Mouse (Mus musculus) myocyte (in vitro differentiated cells): ENCODE results near the gene Add1.

Experiments
- CEBPB ChIP-seq: IDR thresholded peaks from 2 replicates; pipeline ENCODE4 v1.6.1; 2011; ENCODE audit warnings: mild to moderate bottlenecking, moderate library complexity; ENCODE audit not compliant: poor library complexity, insufficient read depth, severe bottlenecking
- POLR2A ChIP-seq: IDR thresholded peaks from one replicate; pipeline ENCODE4 v1.6.1; 2011; ENCODE audit warnings: low read depth, mild to moderate bottlenecking, control low read depth, moderate library complexity; ENCODE audit not compliant: insufficient read length

DNA sequence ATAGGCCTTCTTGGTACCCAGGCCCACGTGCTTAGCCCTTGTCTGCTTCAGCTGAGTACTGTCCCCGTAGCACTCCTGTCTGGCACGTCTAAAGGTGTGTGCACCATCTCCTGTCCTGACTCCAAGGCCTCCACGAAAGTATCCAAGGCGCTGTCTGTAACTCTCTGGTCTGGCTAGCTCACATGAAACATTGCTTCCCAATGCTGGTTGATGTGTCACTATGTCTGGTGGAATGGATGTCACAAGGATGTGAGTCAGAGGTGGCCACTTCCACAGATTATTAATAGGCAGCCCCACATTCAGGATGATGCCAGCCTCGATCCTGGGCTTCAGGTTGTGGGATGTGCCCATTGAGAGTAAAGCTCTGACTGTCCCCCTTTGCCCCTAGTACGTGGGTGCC, 37.6 kb upstream of the Add1 start:
- TF ChIP-seq POLR2A = no peak
- TF ChIP-seq CEBPB = 0 out of 2 replicates have a peak, but pooled peaks have one; percentile 5
